Comparison of ENCODE assay signal across 27 mouse cellular contexts in genomic region chr11:33821331-33821730, GRCm38 (mm10).
DNase-seq lines count a peak whose midpoint lies in the region; ATAC-seq lines count a peak whose summit lies in the region.
"Had no signal": no experiment of that assay in that cellular context is flagged by ENCODE, and none has a peak within 500 bp of the region (broad histone marks: within the 10 kb centered on the region; RNA-seq: fewer than 3 reads in every experiment).

No protein-coding gene starts in this region.

- H3K36me3 ChIP-seq in forebrain, embryonic 15.5 days, result no peaks in the 10 kb centered on the region
- H3K36me3 ChIP-seq in forebrain, embryonic 13.5 days (ENCODE audit: poor library complexity, severe bottlenecking), result no peaks in the 10 kb centered on the region
- H3K36me3 ChIP-seq: embryonic facial prominence, embryonic 12.5 days; embryonic facial prominence, embryonic 15.5 days; G1E; heart, embryonic 10.5 days; heart, embryonic 13.5 days had no signal

- H3K9me3 ChIP-seq in forebrain, embryonic 15.5 days, result no peaks in the 10 kb centered on the region
- H3K9me3 ChIP-seq in forebrain, embryonic 13.5 days (replicated peaks), result no peaks in the 10 kb centered on the region
- H3K9me3 ChIP-seq: embryonic facial prominence, embryonic 12.5 days; embryonic facial prominence, embryonic 15.5 days; heart, embryonic 10.5 days; heart, embryonic 13.5 days had no signal

- 71% methylated on average over 5 of the region's 5 CpGs for WGBS in forebrain, embryonic 15.5 days
- WGBS in forebrain, embryonic 13.5 days, result 83% methylated on average over 5 of the region's 5 CpGs

- H3K9ac ChIP-seq in forebrain, embryonic 15.5 days (replicated peaks), result no peak overlapping the region
- H3K9ac ChIP-seq in forebrain, embryonic 13.5 days, result no peak overlapping the region
- H3K9ac ChIP-seq: embryonic facial prominence, embryonic 12.5 days; embryonic facial prominence, embryonic 15.5 days; heart, embryonic 13.5 days; hindbrain, embryonic 14.5 days had no signal

- intact Hi-C loops in gastrocnemius, postnatal 14 days (cut with DNase I; ENCODE audit: low total_unique reads), result no loop called here

- no peak overlapping the region for H3K4me3 ChIP-seq in forebrain, embryonic 15.5 days
- no peak overlapping the region for H3K4me3 ChIP-seq in forebrain, embryonic 13.5 days
- H3K4me3 ChIP-seq: embryonic facial prominence, embryonic 12.5 days; embryonic facial prominence, embryonic 15.5 days; gastrocnemius, adult 2 months; heart, adult 2 months; heart, embryonic 10.5 days; heart, embryonic 13.5 days had no signal

- H3K27me3 ChIP-seq in forebrain, embryonic 15.5 days, result no peaks in the 10 kb centered on the region
- no peaks in the 10 kb centered on the region for H3K27me3 ChIP-seq in forebrain, embryonic 13.5 days

- H3K27ac ChIP-seq in forebrain, embryonic 15.5 days (replicated peaks), result 0 out of 2 replicates have a peak overlapping the region, but pooled peaks have one; percentile 31
- no peak overlapping the region for H3K27ac ChIP-seq in forebrain, embryonic 13.5 days
- H3K27ac ChIP-seq: embryonic facial prominence, embryonic 12.5 days; embryonic facial prominence, embryonic 15.5 days; gastrocnemius, adult 2 months; heart, adult 2 months; heart, embryonic 10.5 days; heart, embryonic 13.5 days; hindbrain, embryonic 14.5 days; hindbrain, postnatal 0 days had no signal

- DNase-seq in cerebellum, adult 11-12 months, result peak; percentile 58
- peak; percentile 63 for DNase-seq in cerebellum, adult 9-11 months
- no peak for DNase-seq in gastrocnemius, postnatal 14 days
- DNase-seq in MN1 (ENCODE audit: low spot score), result no peak
- DNase-seq: adrenal gland, adult 2 months; adrenal gland, postnatal 14 days; B cell, adult 2 months; gastrocnemius, adult 2 months; gastrocnemius, postnatal 25 days; heart, adult 2 months; heart, postnatal 14 days; heart, postnatal 4 days; kidney, adult 18-20 months; kidney, adult 9 months had no signal

- peaks cover 18% of the 10 kb centered on the region; the same call in 1 of the 2 replicates for H3K4me1 ChIP-seq in forebrain, embryonic 15.5 days
- peaks cover 21% of the 10 kb centered on the region for H3K4me1 ChIP-seq in forebrain, embryonic 13.5 days

- ATAC-seq in forebrain, embryonic 15.5 days (replicated peaks), result no peak
- no peak for ATAC-seq in forebrain, embryonic 13.5 days
- ATAC-seq in granulocyte monocyte progenitor cell, adult 5-6 weeks (replicated peaks; ENCODE audit: poor library complexity, severe bottlenecking), result no peak
- ATAC-seq: forebrain, embryonic 16.5 days; hindbrain, postnatal 0 days; inflammation-experienced regulatory T-cells, adult 6 months; intestine, embryonic 16.5 days had no signal

- H3K4me2 ChIP-seq in forebrain, embryonic 15.5 days (replicated peaks), result no peak overlapping the region
- H3K4me2 ChIP-seq in forebrain, embryonic 13.5 days, result no peak overlapping the region
- H3K4me2 ChIP-seq: embryonic facial prominence, embryonic 12.5 days; embryonic facial prominence, embryonic 15.5 days; heart, embryonic 13.5 days; hindbrain, embryonic 14.5 days had no signal

Comparison
In these comparisons a context has a peak if more than half of its experiments do, and no peak if none do; other contexts are left out.
1. DNase-seq: peak in cerebellum, adult 11-12 months (single experiment) and cerebellum, adult 9-11 months (single experiment); none in gastrocnemius, postnatal 14 days (single experiment) and MN1 (single experiment).